39 mouse cellular contexts compared by ENCODE assay signal in the genomic region with DNA sequence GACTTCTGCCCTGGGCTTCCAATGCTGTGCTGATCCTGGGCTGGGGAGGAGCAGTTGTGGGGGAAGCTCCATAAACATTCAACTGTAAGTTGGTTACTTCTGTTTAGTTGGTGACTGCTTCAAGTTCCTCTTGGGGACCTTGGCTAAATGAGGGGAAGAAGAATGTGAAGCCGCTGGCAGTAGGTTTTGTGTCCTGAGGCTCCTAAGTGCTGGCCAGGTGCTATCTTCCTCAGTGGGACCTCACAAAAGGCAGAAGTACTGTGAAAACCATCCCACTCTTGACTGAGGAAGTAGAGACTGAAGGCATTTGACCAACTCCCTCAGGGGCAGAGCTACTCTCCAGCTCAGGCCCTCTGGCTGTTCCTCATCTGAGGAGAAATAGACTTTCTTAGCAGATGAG. TPM values are rescaled to one million over a fixed set of nuclear protein-coding genes. Genes with fewer than 3 reads are reported as not detected.
DNase-seq lines count a peak whose midpoint lies in the region; ATAC-seq and TF ChIP-seq lines count a peak whose summit lies in the region.
"Had no signal": no experiment of that assay in that cellular context is flagged by ENCODE, and none has a peak within 500 bp of the region (broad histone marks: within the 10 kb centered on the region; RNA-seq: fewer than 3 reads in every experiment).

No protein-coding gene starts in this region.

- intact Hi-C loops in heart, postnatal 25 days (cut with DNase I) = no loop called here

- H3K27me3 ChIP-seq in lung, postnatal 0 days (replicated peaks; ENCODE audit: insufficient read depth, low read length) = no peaks in the 10 kb centered on the region
- H3K27me3 ChIP-seq in splenic B cell, adult 2 months (ENCODE audit: control insufficient read depth, insufficient read depth, low read length, poor library complexity, severe bottlenecking) = no peaks in the 10 kb centered on the region
- no peaks in the 10 kb centered on the region for H3K27me3 ChIP-seq in forebrain, embryonic 13.5 days
- H3K27me3 ChIP-seq: heart, embryonic 12.5 days; midbrain, embryonic 12.5 days had no signal

- H3K4me2 ChIP-seq in lung, postnatal 0 days (replicated peaks; ENCODE audit: low read depth, low read length) = no peak overlapping the region
- H3K4me2 ChIP-seq in forebrain, embryonic 13.5 days = no peak overlapping the region
- H3K4me2 ChIP-seq: heart, embryonic 12.5 days; midbrain, embryonic 12.5 days had no signal

- H3K4me3 ChIP-seq in lung, postnatal 0 days (ENCODE audit: low read depth, low read length) = no peak overlapping the region
- H3K4me3 ChIP-seq in bone marrow macrophage, adult 2 months (ENCODE audit: insufficient read depth, low read length) = no peak overlapping the region
- no peak overlapping the region for H3K4me3 ChIP-seq in macrophage (ENCODE audit: inconsistent target)
- no peak overlapping the region for H3K4me3 ChIP-seq in forebrain, embryonic 13.5 days
- H3K4me3 ChIP-seq: gastrocnemius, adult 2 months; heart, adult 2 months; heart, embryonic 12.5 days; megakaryocyte, embryonic 14.5 days; midbrain, embryonic 12.5 days had no signal

- no peak for TF ChIP-seq CTCF in lung, postnatal 0 days (IDR thresholded peaks at IDR 0.05)
- TF ChIP-seq CTCF in bone marrow macrophage, adult 2 months (IDR thresholded peaks at IDR 0.05; ENCODE audit: low read depth, low read length) = no peak

- H3K9me3 ChIP-seq in lung, postnatal 0 days (ENCODE audit: low read length) = no peaks in the 10 kb centered on the region
- no peaks in the 10 kb centered on the region; the same call in 1 of the 2 replicates for H3K9me3 ChIP-seq in forebrain, embryonic 13.5 days (replicated peaks)
- H3K9me3 ChIP-seq: heart, embryonic 12.5 days; megakaryocyte, embryonic 14.5 days; midbrain, embryonic 12.5 days had no signal

- no peak for ATAC-seq in lung, postnatal 0 days
- ATAC-seq in forebrain, embryonic 13.5 days = no peak
- ATAC-seq: CD4-positive, CD25-positive, alpha-beta regulatory T cell, adult 4 months; forebrain, embryonic 14.5 days; hindbrain, embryonic 16.5 days had no signal

- no peak overlapping the region for H3K27ac ChIP-seq in lung, postnatal 0 days (ENCODE audit: low read length)
- peak overlapping the region; percentile 36 for H3K27ac ChIP-seq in bone marrow macrophage, adult 2 months (ENCODE audit: insufficient read depth, low read depth, low read length)
- H3K27ac ChIP-seq in macrophage = peak overlapping the region; percentile 34
- H3K27ac ChIP-seq in forebrain, embryonic 13.5 days = no peak overlapping the region
- H3K27ac ChIP-seq: gastrocnemius, adult 2 months; heart, adult 2 months; midbrain, embryonic 12.5 days had no signal

- WGBS in lung, postnatal 0 days = 95% methylated on average over 1 of the region's 1 CpGs
- WGBS in macrophage (ENCODE audit: missing documents) = 20% methylated on average over 1 of the region's 1 CpGs
- WGBS in forebrain, embryonic 13.5 days = 94% methylated on average over 1 of the region's 1 CpGs

- no peak for TF ChIP-seq POLR2A in bone marrow macrophage, adult 2 months (IDR thresholded peaks at IDR 0.05; ENCODE audit: borderline replicate concordance, low read depth, low read length)

- no peak for TF ChIP-seq EP300 in lung, postnatal 0 days (IDR thresholded peaks at IDR 0.05)

- no peak overlapping the region for H3K9ac ChIP-seq in lung, postnatal 0 days (replicated peaks; ENCODE audit: low read depth)
- H3K9ac ChIP-seq in forebrain, embryonic 13.5 days = no peak overlapping the region
- H3K9ac ChIP-seq: heart, embryonic 12.5 days; midbrain, embryonic 12.5 days had no signal

- H3K4me1 ChIP-seq in lung, postnatal 0 days (ENCODE audit: insufficient read depth, low read depth, low read length) = no peaks in the 10 kb centered on the region
- peaks cover 26% of the 10 kb centered on the region for H3K4me1 ChIP-seq in bone marrow macrophage, adult 2 months (ENCODE audit: control insufficient read depth, insufficient read depth, low read length)
- no peaks in the 10 kb centered on the region for H3K4me1 ChIP-seq in forebrain, embryonic 13.5 days
- H3K4me1 ChIP-seq: megakaryocyte, embryonic 14.5 days; midbrain, embryonic 12.5 days had no signal

- no peaks in the 10 kb centered on the region for H3K36me3 ChIP-seq in lung, postnatal 0 days (ENCODE audit: insufficient read depth, low read length)
- peaks cover 47% of the 10 kb centered on the region for H3K36me3 ChIP-seq in macrophage (ENCODE audit: inconsistent target)
- H3K36me3 ChIP-seq in splenic B cell, adult 2 months (ENCODE audit: control insufficient read depth, insufficient read depth, low read length, poor library complexity, severe bottlenecking) = peaks cover 17% of the 10 kb centered on the region
- peaks cover 13% of the 10 kb centered on the region; the same call in 1 of the 2 replicates for H3K36me3 ChIP-seq in forebrain, embryonic 13.5 days (ENCODE audit: poor library complexity, severe bottlenecking)

- peak; percentile 23 for DNase-seq in lung, postnatal 36 days
- no peak for DNase-seq in lung, postnatal 0 days (ENCODE audit: low spot score)
- peak; percentile 42 for DNase-seq in splenic B cell, adult 2 months (ENCODE audit: low read depth, low spot score)
- no peak for DNase-seq in heart, postnatal 25 days (ENCODE audit: low spot score)
- DNase-seq: adrenal gland, postnatal 25 days; cerebellum, adult 2 months; cerebellum, postnatal 25 days; gastrocnemius, adult 2 months; gastrocnemius, postnatal 36 days; heart, adult 2 months; kidney, adult 18-20 months; kidney, postnatal 36 days; left cerebral cortex, postnatal 4 days; lung, adult 18-20 months; lung, postnatal 10 days; retina, postnatal 1 day; right cerebral cortex, postnatal 14 days; thymus, postnatal 14 days had no signal

- H3K79me2 ChIP-seq in macrophage (ENCODE audit: inconsistent target) = peaks cover 23% of the 10 kb centered on the region; the same call in 1 of the 2 replicates

RNA-seq across cellular contexts. Expression of gene Gm2a, which starts 8.7 kb away (rescaled TPM):
- polyA plus RNA-seq in lung, postnatal 0 days (2015; fragmentation: Nextera tagmentation; extraction: Ambion mirVana) = 23.6 and 26.6 TPM in 2 replicates
- polyA plus RNA-seq in bone marrow macrophage, adult 2 months (2012; ENCODE audit: insufficient read depth, insufficient read length, missing spikeins) = 216 and 231 TPM in 2 replicates
- 10 to 100 TPM in 1 of 26 experiments, 1 to 10 TPM in 25; 1.3 to 10.9 (median 3.9) TPM for total RNA-seq in macrophage (2018; cell fraction: chromatin; rRNA removed)
- total RNA-seq in macrophage (2018; cell fraction: cytosol; rRNA removed) = 100 to 1,000 TPM; 104 to 194 (median 135) TPM
- total RNA-seq in macrophage (2018; cell fraction: nucleus; rRNA removed) = 100 to 1,000 TPM in 2 of 26 experiments, 10 to 100 TPM in 24; 18.2 to 115 (median 67.3) TPM
- polyA plus RNA-seq in macrophage (2018) = 127 to 236 TPM (median 209 TPM) in 3 replicates
- 10 to 100 TPM; 10.6 to 10.9 TPM for total RNA-seq in heart, postnatal 25 days (2021)
- 11.5 and 12.5 TPM in 2 replicates for polyA plus RNA-seq in forebrain, embryonic 13.5 days (2015; fragmentation: Nextera tagmentation; extraction: Ambion mirVana)

RNA-seq across cellular contexts. Expression of gene Ccdc69, which starts 28.7 kb away (rescaled TPM):
- 1.4 and 1.8 TPM in 2 replicates for polyA plus RNA-seq in lung, postnatal 0 days (2015; fragmentation: Nextera tagmentation; extraction: Ambion mirVana)
- polyA plus RNA-seq in bone marrow macrophage, adult 2 months (2012; ENCODE audit: insufficient read depth, insufficient read length, missing spikeins) = 5.3 and 6.0 TPM in 2 replicates
- total RNA-seq in macrophage (2018; cell fraction: chromatin; rRNA removed) = 1 to 10 TPM in 21 of 26 experiments, under 1 TPM in 2, not detected in 3; 0.62 to 6.1 (median 3.0) TPM
- total RNA-seq in macrophage (2018; cell fraction: cytosol; rRNA removed) = 1 to 10 TPM in 25 of 26 experiments, under 1 TPM in 1; 0.43 to 5.7 (median 3.8) TPM
- total RNA-seq in macrophage (2018; cell fraction: nucleus; rRNA removed) = 1 to 10 TPM in 21 of 26 experiments, under 1 TPM in 5; 0.40 to 6.5 (median 2.3) TPM
- 2.8 to 5.5 TPM (median 3.1 TPM) in 3 replicates for polyA plus RNA-seq in macrophage (2018)
- 10 to 100 TPM; 11.4 to 13.4 TPM for total RNA-seq in heart, postnatal 25 days (2021)
- 0.23 and 0.43 TPM in 2 replicates for polyA plus RNA-seq in forebrain, embryonic 13.5 days (2015; fragmentation: Nextera tagmentation; extraction: Ambion mirVana)
- total RNA-seq: left cerebral cortex, postnatal 4 days had no signal
- polyA plus RNA-seq: midbrain, embryonic 12.5 days; neural tube, embryonic 14.5 days had no signal

RNA-seq across cellular contexts. Expression of gene Slc36a3, which starts 44.9 kb away (rescaled TPM):
- 0.07 TPM in 1 of 2 replicates, not detected in the other for polyA plus RNA-seq in lung, postnatal 0 days (2015; fragmentation: Nextera tagmentation; extraction: Ambion mirVana)
- not detected in 2 replicates for polyA plus RNA-seq in bone marrow macrophage, adult 2 months (2012; ENCODE audit: insufficient read depth, insufficient read length, missing spikeins)
- total RNA-seq in macrophage (2018; cell fraction: chromatin; rRNA removed) = under 1 TPM in 10 of 26 experiments, not detected in 16; 0.32 to 0.78 (median 0.54) TPM
- total RNA-seq in macrophage (2018; cell fraction: cytosol; rRNA removed) = under 1 TPM in 22 of 26 experiments, not detected in 4; 0.09 to 0.37 (median 0.22) TPM
- under 1 TPM in 9 of 26 experiments, not detected in 17; 0.29 to 0.54 (median 0.36) TPM for total RNA-seq in macrophage (2018; cell fraction: nucleus; rRNA removed)
- polyA plus RNA-seq in macrophage (2018) = 0.10 TPM in 1 of 3 replicates, not detected in the others
- total RNA-seq in heart, postnatal 25 days (2021) = not detected
- polyA plus RNA-seq in forebrain, embryonic 13.5 days (2015; fragmentation: Nextera tagmentation; extraction: Ambion mirVana) = not detected in 2 replicates
- total RNA-seq: adrenal gland, adult 18-20 months; adrenal gland, postnatal 25 days; gastrocnemius, adult 2 months; gastrocnemius, postnatal 36 days; heart, adult 2 months; layer of hippocampus, adult 8-10 months; layer of hippocampus, postnatal 25 days; left cerebral cortex, adult 8-10 months; left cerebral cortex, postnatal 4 days had no signal
- polyA plus RNA-seq: cerebellum, adult 2 months; embryonic facial prominence, embryonic 11.5 days; forebrain, embryonic 14.5 days; heart, adult 2 months; heart, embryonic 12.5 days; heart, postnatal 0 days; hindbrain, embryonic 11.5 days; hindbrain, embryonic 16.5 days; intestine, embryonic 14.5 days; kidney, embryonic 16.5 days; limb, embryonic 14.5 days; midbrain, embryonic 12.5 days; neural tube, embryonic 14.5 days; stomach, embryonic 14.5 days had no signal

Comparison
In these comparisons a context has a peak if more than half of its experiments do, and no peak if none do; other contexts are left out.
1. DNase-seq: peak in lung, postnatal 36 days (single experiment) and splenic B cell, adult 2 months (single experiment); none in lung, postnatal 0 days (single experiment) and heart, postnatal 25 days (single experiment).
2. H3K27ac ChIP-seq: peak in bone marrow macrophage, adult 2 months (single experiment) and macrophage (single experiment); none in lung, postnatal 0 days (single experiment) and forebrain, embryonic 13.5 days (single experiment).